Mouse (Mus musculus) midbrain, embryonic 12.5 days (tissue): ENCODE results near the gene Adam10. TPM values are rescaled to one million over a fixed set of nuclear protein-coding genes. Genes with fewer than 3 reads are reported as not detected.

Experiments
- ATAC-seq: fragments of 200-750 bp; cut with Nextera tagmentation; 2 replicates; pipeline ENCODE4 v1.8.0; 2017; ENCODE audit warnings: low read depth, moderate TSS enrichment, moderate library complexity; ENCODE audit not compliant: low FRiP score
- H3K27ac ChIP-seq: fragments of 300-500 bp; sonication (generic); replicated peaks from 2 replicates; pipeline ENCODE4 v1.5.1; 2016; ENCODE audit warnings: mild to moderate bottlenecking
- H3K27me3 ChIP-seq: fragments of 300-500 bp; sonication (generic); 2 replicates; pipeline ENCODE4 v1.6.1; 2016; ENCODE audit warnings: mild to moderate bottlenecking
- H3K36me3 ChIP-seq: fragments of 300-500 bp; sonication (generic); 2 replicates; pipeline ENCODE4 v1.6.1; 2016
- H3K4me1 ChIP-seq: fragments of 300-500 bp; sonication (generic); 2 replicates; pipeline ENCODE4 v1.6.1; 2016
- H3K4me2 ChIP-seq: fragments of 300-500 bp; sonication (generic); replicated peaks from 2 replicates; pipeline ENCODE4 v1.6.1; 2016; ENCODE audit warnings: mild to moderate bottlenecking, moderate library complexity
- H3K4me3 ChIP-seq: fragments of 300-500 bp; sonication (generic); 2 replicates; pipeline ENCODE4 v1.5.1; 2016; ENCODE audit warnings: mild to moderate bottlenecking
- H3K9ac ChIP-seq: fragments of 300-500 bp; sonication (generic); replicated peaks from 2 replicates; pipeline ENCODE4 v1.6.1; 2016; ENCODE audit warnings: mild to moderate bottlenecking, moderate library complexity
- H3K9me3 ChIP-seq: fragments of 300-500 bp; sonication (generic); 2 replicates; pipeline ENCODE4 v1.6.1; 2016; ENCODE audit warnings: mild to moderate bottlenecking
- WGBS: fragments of 180-500 bp; shearing (Covaris S2); methylation state at CpG from one replicate; pipeline ENCODE4 v1.1.7; 2016; 5-methylcytosine and 5-hydroxymethylcytosine counted together
- polyA plus RNA-seq: library from polyadenylated mRNA; unstranded; fragments of >200 nt; fragmentation: Nextera tagmentation; extraction: Ambion mirVana; gene quantifications from 2 replicates; pipeline ENCODE4 v1.2.1, GENCODE M21; 2016

Gene Adam10
- polyA plus RNA-seq, 1 experiment from 2014 or later, result 82.6 TPM

DNA sequence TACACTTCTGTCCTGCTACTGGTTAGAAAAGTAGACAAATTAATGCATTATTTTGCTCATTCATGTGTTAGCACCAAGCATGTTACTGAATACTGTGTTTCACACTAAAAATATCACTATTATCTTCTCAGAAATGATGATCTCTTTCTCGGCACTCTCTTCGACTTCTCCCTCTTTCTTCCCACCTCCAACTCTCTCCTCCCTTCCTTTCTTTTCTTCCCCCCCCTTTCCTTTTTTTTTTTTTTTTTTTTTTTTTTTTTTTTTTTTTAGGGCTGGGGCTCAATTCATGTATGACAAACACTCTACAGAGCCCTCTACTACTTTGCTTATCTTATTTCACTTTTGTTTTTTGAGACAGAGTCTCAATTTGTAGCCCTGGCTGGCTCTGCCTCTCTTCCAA lies 20.5 kb upstream of the Adam10 start:
- Histone ChIP-seq H3K4me1 (peaks cover 8% of the 10 kb centered on the region), H3K9ac (no peak overlapping the region), H3K9me3 (no peaks in the 10 kb centered on the region), H3K27me3 (no peaks in the 10 kb centered on the region), H3K4me2 (no peak overlapping the region), H3K4me3 (no peak overlapping the region), H3K36me3 (no peaks in the 10 kb centered on the region), H3K27ac (no peak overlapping the region)
- 69% methylated on average over 2 of the region's 2 CpGs for WGBS
- ATAC-seq, result no peak

GRCm38 (mm10) chr9:70664847-70665246 lies 13.9 kb upstream of the Adam10 start:
- H3K27me3 ChIP-seq, result no peaks in the 10 kb centered on the region
- no peak overlapping the region for H3K27ac ChIP-seq
- 0 out of 2 replicates have a peak, but pooled peaks cover 3% of the 10 kb centered on the region for H3K9me3 ChIP-seq
- H3K36me3 ChIP-seq, result no peaks in the 10 kb centered on the region
- no peaks in the 10 kb centered on the region for H3K4me1 ChIP-seq
- ATAC-seq, result no peak
- WGBS, result 85% methylated on average over 4 of the region's 4 CpGs
- no peak overlapping the region for H3K4me3 ChIP-seq
- no peak overlapping the region for H3K9ac ChIP-seq
- no peak overlapping the region for H3K4me2 ChIP-seq

DNA sequence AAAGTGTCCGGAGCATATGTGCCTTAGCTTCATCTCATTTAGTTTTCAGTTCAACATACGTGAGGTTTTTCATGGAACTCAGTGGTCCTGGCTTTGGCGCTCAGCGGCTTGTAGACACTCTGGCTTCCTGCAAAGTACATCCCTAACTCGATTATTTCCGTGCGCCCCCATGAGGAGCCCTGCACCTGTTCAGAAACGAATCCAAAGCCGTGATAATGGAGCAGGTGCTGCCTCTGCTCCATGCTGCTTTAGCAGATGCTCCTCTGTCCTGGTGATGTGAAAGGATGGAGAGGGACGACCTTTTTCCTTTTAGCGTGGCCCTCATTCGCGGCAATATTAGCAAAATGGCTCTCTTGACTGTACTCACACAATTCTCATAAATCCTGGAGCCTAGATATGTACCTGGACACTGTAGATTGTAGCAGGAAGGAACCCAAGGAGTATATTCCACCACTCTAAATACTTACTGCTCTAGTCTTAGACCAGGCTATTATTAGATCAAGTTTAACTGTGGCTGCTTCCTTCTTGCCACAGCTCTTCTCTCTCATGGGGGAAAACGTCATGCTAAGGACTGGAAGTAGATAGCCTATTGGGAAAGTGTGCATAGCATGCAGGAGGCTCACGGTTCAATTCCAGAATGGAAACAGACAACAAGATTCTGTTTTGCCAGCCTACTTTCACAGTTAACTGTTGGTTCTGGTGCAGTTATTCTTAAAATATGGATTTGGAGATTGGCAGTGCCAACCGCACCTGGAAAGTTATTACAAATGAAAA lies 13.2 kb upstream of the Adam10 start:
- no peaks in the 10 kb centered on the region for H3K4me1 ChIP-seq
- H3K9ac ChIP-seq, result no peak overlapping the region
- no peak overlapping the region for H3K27ac ChIP-seq
- WGBS, result 74% methylated on average over 16 of the region's 16 CpGs
- no peak overlapping the region for H3K4me2 ChIP-seq
- 0 out of 2 replicates have a peak, but pooled peaks cover 3% of the 10 kb centered on the region for H3K9me3 ChIP-seq
- no peaks in the 10 kb centered on the region for H3K36me3 ChIP-seq
- no peaks in the 10 kb centered on the region for H3K27me3 ChIP-seq
- ATAC-seq, result no peak
- H3K4me3 ChIP-seq, result no peak overlapping the region

- Histone ChIP-seq H3K27me3 (no peaks in the 10 kb centered on the region), H3K36me3 (no peaks in the 10 kb centered on the region), H3K4me2 (no peak overlapping the region), H3K4me3 (no peak overlapping the region), H3K27ac (no peak overlapping the region), H3K9me3 (0 out of 2 replicates have a peak, but pooled peaks cover 3% of the 10 kb centered on the region), H3K9ac (no peak overlapping the region), H3K4me1 (no peaks in the 10 kb centered on the region)
- no peak for ATAC-seq
- WGBS, result 82% methylated on average over 7 of the region's 7 CpGs
Observed at GRCm38 (mm10) chr9:70666811-70667210, 12.0 kb upstream of the Adam10 start.

- no peak for ATAC-seq
- no peak overlapping the region for H3K27ac ChIP-seq
- no peak overlapping the region for H3K4me3 ChIP-seq
- no peak overlapping the region for H3K4me2 ChIP-seq
- H3K9me3 ChIP-seq, result 0 out of 2 replicates have a peak, but pooled peaks cover 3% of the 10 kb centered on the region
- no peaks in the 10 kb centered on the region for H3K27me3 ChIP-seq
- no peaks in the 10 kb centered on the region for H3K4me1 ChIP-seq
- H3K36me3 ChIP-seq, result no peaks in the 10 kb centered on the region
- H3K9ac ChIP-seq, result no peak overlapping the region
Observed at GRCm38 (mm10) chr9:70668048-70668447, 10.7 kb upstream of the Adam10 start.

GRCm38 (mm10) chr9:70669197-70669596 lies 9.6 kb upstream of the Adam10 start:
- H3K27me3 ChIP-seq, result no peaks in the 10 kb centered on the region
- WGBS, result 75% methylated on average over 2 of the region's 2 CpGs
- no peak overlapping the region for H3K27ac ChIP-seq
- no peak overlapping the region for H3K4me3 ChIP-seq
- no peak overlapping the region for H3K4me2 ChIP-seq
- no peaks in the 10 kb centered on the region for H3K36me3 ChIP-seq
- ATAC-seq, result no peak
- H3K4me1 ChIP-seq, result no peaks in the 10 kb centered on the region
- 0 out of 2 replicates have a peak, but pooled peaks cover 3% of the 10 kb centered on the region for H3K9me3 ChIP-seq
- H3K9ac ChIP-seq, result no peak overlapping the region

DNA sequence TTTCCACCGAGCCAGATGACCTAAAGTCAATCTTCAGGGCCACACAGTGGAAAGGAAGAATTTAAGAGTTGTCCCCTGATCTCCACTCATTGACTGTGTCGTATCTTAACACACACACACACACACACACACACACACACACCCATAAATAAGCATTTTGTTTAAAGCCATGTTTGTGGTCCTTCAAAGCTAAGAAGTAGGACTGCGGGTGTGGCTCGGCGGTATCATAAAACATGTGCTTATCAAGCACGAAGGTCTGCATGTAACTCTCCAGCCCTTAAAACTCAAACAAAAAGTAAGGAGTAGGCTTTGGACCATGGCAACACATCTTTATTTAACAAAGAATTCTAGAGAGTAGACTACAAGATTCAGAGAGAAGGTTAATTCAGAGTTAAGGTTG lies 8.4 kb upstream of the Adam10 start:
- Histone ChIP-seq H3K4me3 (no peak overlapping the region), H3K36me3 (no peaks in the 10 kb centered on the region), H3K4me2 (no peak overlapping the region), H3K9ac (no peak overlapping the region), H3K27me3 (no peaks in the 10 kb centered on the region), H3K27ac (no peak overlapping the region), H3K4me1 (no peaks in the 10 kb centered on the region), H3K9me3 (0 out of 2 replicates have a peak, but pooled peaks cover 3% of the 10 kb centered on the region)
- 87% methylated on average over 6 of the region's 6 CpGs for WGBS
- no peak for ATAC-seq

- ATAC-seq, result no peak
- Histone ChIP-seq H3K36me3 (no peaks in the 10 kb centered on the region), H3K4me1 (no peaks in the 10 kb centered on the region), H3K9ac (no peak overlapping the region), H3K27me3 (no peaks in the 10 kb centered on the region), H3K27ac (no peak overlapping the region), H3K4me3 (no peak overlapping the region), H3K9me3 (0 out of 2 replicates have a peak, but pooled peaks cover 3% of the 10 kb centered on the region), H3K4me2 (no peak overlapping the region)
- 83% methylated on average over 6 of the region's 6 CpGs for WGBS
Observed at GRCm38 (mm10) chr9:70671278-70671677, 7.5 kb upstream of the Adam10 start.

- H3K27ac ChIP-seq, result no peak overlapping the region
- no peak overlapping the region for H3K4me2 ChIP-seq
- no peak overlapping the region for H3K9ac ChIP-seq
- H3K27me3 ChIP-seq, result no peaks in the 10 kb centered on the region
- no peak for ATAC-seq
- H3K4me3 ChIP-seq, result no peak overlapping the region
- 55% methylated on average over 10 of the region's 10 CpGs for WGBS
- no peaks in the 10 kb centered on the region for H3K36me3 ChIP-seq
- no peaks in the 10 kb centered on the region for H3K4me1 ChIP-seq
- 0 out of 2 replicates have a peak, but pooled peaks cover 3% of the 10 kb centered on the region for H3K9me3 ChIP-seq
Observed at GRCm38 (mm10) chr9:70671772-70672579, 6.8 kb upstream of the Adam10 start.

GRCm38 (mm10) chr9:70673656-70674055 lies 5.1 kb upstream of the Adam10 start:
- H3K4me3 ChIP-seq, result no peak overlapping the region
- no peaks in the 10 kb centered on the region for H3K36me3 ChIP-seq
- no peak for ATAC-seq
- H3K4me1 ChIP-seq, result no peaks in the 10 kb centered on the region
- H3K27ac ChIP-seq, result no peak overlapping the region
- no peak overlapping the region for H3K4me2 ChIP-seq
- no peaks in the 10 kb centered on the region for H3K27me3 ChIP-seq
- H3K9me3 ChIP-seq, result no peaks in the 10 kb centered on the region
- H3K9ac ChIP-seq, result no peak overlapping the region
- WGBS, result 85% methylated on average over 4 of the region's 4 CpGs

- no peak overlapping the region for H3K4me2 ChIP-seq
- H3K9ac ChIP-seq, result no peak overlapping the region
- H3K27ac ChIP-seq, result no peak overlapping the region
- 79% methylated on average over 4 of the region's 4 CpGs for WGBS
- ATAC-seq, result no peak
- H3K36me3 ChIP-seq, result no peaks in the 10 kb centered on the region
- no peak overlapping the region for H3K4me3 ChIP-seq
- no peaks in the 10 kb centered on the region for H3K9me3 ChIP-seq
- no peaks in the 10 kb centered on the region for H3K27me3 ChIP-seq
- H3K4me1 ChIP-seq, result peaks cover 1% of the 10 kb centered on the region; the same call in 1 of the 2 replicates
Observed at GRCm38 (mm10) chr9:70675117-70675516, 3.7 kb upstream of the Adam10 start.

- ATAC-seq, result no peak
Observed at GRCm38 (mm10) chr9:70675961-70676360, 2.8 kb upstream of the Adam10 start.

More at GRCm38 (mm10) chr9:70675961-70676360, 2.8 kb upstream of the Adam10 start:
- Histone ChIP-seq H3K4me1 (peaks cover 3% of the 10 kb centered on the region; the same call in 1 of the 2 replicates), H3K4me2 (no peak overlapping the region), H3K4me3 (no peak overlapping the region), H3K27ac (no peak overlapping the region), H3K27me3 (no peaks in the 10 kb centered on the region), H3K36me3 (no peaks in the 10 kb centered on the region), H3K9me3 (no peaks in the 10 kb centered on the region), H3K9ac (no peak overlapping the region)
- 90% methylated on average over 5 of the region's 5 CpGs for WGBS
